Mouse (Mus musculus): ENCODE data around the gene Aanat. TPM values are rescaled to one million over a fixed set of nuclear protein-coding genes. Genes with fewer than 3 reads are reported as not detected.
"Not testable (repeated sequence)": the region's sequence is repeated elsewhere in the genome, so short reads cannot be mapped to it uniquely, and the experiment has no call there.

Gene Aanat
- polyA plus RNA-seq, 1 experiment from 2014 or later: 0.51 TPM

GRCm38 (mm10) chr11:116598193-116598592, 12.0 kb downstream of the Aanat start:
- Histone ChIP-seq H3K27me3 (replicated peaks; ENCODE audit: control insufficient read depth, insufficient read depth, low read length) (no peaks in the 10 kb centered on the region), H3K9me3 (ENCODE audit: control insufficient read depth, low read length) (no peaks in the 10 kb centered on the region), H3K9ac (ENCODE audit: low read depth, low read length) (no peak overlapping the region), H3K4me2 (ENCODE audit: low read length) (no peak overlapping the region), H3K4me1 (ENCODE audit: control insufficient read depth, insufficient read depth, low read depth, low read length) (no peaks in the 10 kb centered on the region), H3K4me3 (ENCODE audit: low read length) (no peak overlapping the region), H3K27ac (ENCODE audit: low read depth, low read length) (no peak overlapping the region), H3K36me3 (ENCODE audit: control insufficient read depth, insufficient read depth, low read length) (no peaks in the 10 kb centered on the region)
- ATAC-seq: no peak
- 66% methylated on average over 8 of the region's 8 CpGs for WGBS

GRCm38 (mm10) chr11:116599230-116599629, 13.0 kb downstream of the Aanat start:
- no peak overlapping the region for H3K27ac ChIP-seq (ENCODE audit: low read depth, low read length)
- H3K4me2 ChIP-seq (ENCODE audit: low read length): no peak overlapping the region
- no peak overlapping the region for H3K9ac ChIP-seq (ENCODE audit: low read depth, low read length)
- ATAC-seq: no peak
- H3K4me3 ChIP-seq (ENCODE audit: low read length): no peak overlapping the region
- H3K9me3 ChIP-seq (ENCODE audit: control insufficient read depth, low read length): no peaks in the 10 kb centered on the region
- H3K4me1 ChIP-seq (ENCODE audit: control insufficient read depth, insufficient read depth, low read depth, low read length): no peaks in the 10 kb centered on the region
- H3K27me3 ChIP-seq (replicated peaks; ENCODE audit: control insufficient read depth, insufficient read depth, low read length): no peaks in the 10 kb centered on the region
- WGBS: 86% methylated on average over 15 of the region's 15 CpGs
- H3K36me3 ChIP-seq (ENCODE audit: control insufficient read depth, insufficient read depth, low read length): no peaks in the 10 kb centered on the region

- H3K9me3 ChIP-seq (ENCODE audit: control insufficient read depth, low read length): no peaks in the 10 kb centered on the region
- no peak overlapping the region for H3K27ac ChIP-seq (ENCODE audit: low read depth, low read length)
- H3K4me2 ChIP-seq (ENCODE audit: low read length): no peak overlapping the region
- H3K27me3 ChIP-seq (replicated peaks; ENCODE audit: control insufficient read depth, insufficient read depth, low read length): no peaks in the 10 kb centered on the region
- no peak overlapping the region for H3K4me3 ChIP-seq (ENCODE audit: low read length)
- WGBS: 94% methylated on average over 8 of the region's 8 CpGs
- no peaks in the 10 kb centered on the region for H3K4me1 ChIP-seq (ENCODE audit: control insufficient read depth, insufficient read depth, low read depth, low read length)
- H3K36me3 ChIP-seq (ENCODE audit: control insufficient read depth, insufficient read depth, low read length): no peaks in the 10 kb centered on the region
- H3K9ac ChIP-seq (ENCODE audit: low read depth, low read length): no peak overlapping the region
- ATAC-seq: no peak
These were observed 14.9 kb downstream of the Aanat start for GRCm38 (mm10) chr11:116601166-116601565.

GRCm38 (mm10) chr11:116602043-116602442, 15.8 kb downstream of the Aanat start:
- no peaks in the 10 kb centered on the region for H3K9me3 ChIP-seq (ENCODE audit: control insufficient read depth, low read length)
- WGBS: 84% methylated on average over 7 of the region's 8 CpGs
- no peaks in the 10 kb centered on the region for H3K27me3 ChIP-seq (replicated peaks; ENCODE audit: control insufficient read depth, insufficient read depth, low read length)
- no peak overlapping the region for H3K4me3 ChIP-seq (ENCODE audit: low read length)
- no peak overlapping the region for H3K9ac ChIP-seq (ENCODE audit: low read depth, low read length)
- H3K27ac ChIP-seq (ENCODE audit: low read depth, low read length): no peak overlapping the region
- no peak for ATAC-seq
- H3K4me2 ChIP-seq (ENCODE audit: low read length): no peak overlapping the region
- no peaks in the 10 kb centered on the region for H3K36me3 ChIP-seq (ENCODE audit: control insufficient read depth, insufficient read depth, low read length)
- H3K4me1 ChIP-seq (ENCODE audit: control insufficient read depth, insufficient read depth, low read depth, low read length): no peaks in the 10 kb centered on the region

GRCm38 (mm10) chr11:116603339-116603738, 17.1 kb downstream of the Aanat start:
- Histone ChIP-seq H3K4me1 (ENCODE audit: control insufficient read depth, insufficient read depth, low read depth, low read length) (no peaks in the 10 kb centered on the region), H3K36me3 (ENCODE audit: control insufficient read depth, insufficient read depth, low read length) (no peaks in the 10 kb centered on the region), H3K4me3 (ENCODE audit: low read length) (no peak overlapping the region), H3K27me3 (replicated peaks; ENCODE audit: control insufficient read depth, insufficient read depth, low read length) (no peaks in the 10 kb centered on the region), H3K9ac (ENCODE audit: low read depth, low read length) (no peak overlapping the region), H3K9me3 (ENCODE audit: control insufficient read depth, low read length) (no peaks in the 10 kb centered on the region), H3K4me2 (ENCODE audit: low read length) (no peak overlapping the region), H3K27ac (ENCODE audit: low read depth, low read length) (no peak overlapping the region)
- ATAC-seq: no peak
- WGBS: 91% methylated on average over 10 of the region's 10 CpGs

- no peak overlapping the region for H3K27ac ChIP-seq (ENCODE audit: low read depth, low read length)
- H3K9ac ChIP-seq (ENCODE audit: low read depth, low read length): no peak overlapping the region
- 92% methylated on average over 12 of the region's 12 CpGs for WGBS
- no peak overlapping the region for H3K4me2 ChIP-seq (ENCODE audit: low read length)
- H3K4me1 ChIP-seq (ENCODE audit: control insufficient read depth, insufficient read depth, low read depth, low read length): no peaks in the 10 kb centered on the region
- no peak overlapping the region for H3K4me3 ChIP-seq (ENCODE audit: low read length)
- H3K36me3 ChIP-seq (ENCODE audit: control insufficient read depth, insufficient read depth, low read length): no peaks in the 10 kb centered on the region
- H3K27me3 ChIP-seq (replicated peaks; ENCODE audit: control insufficient read depth, insufficient read depth, low read length): no peaks in the 10 kb centered on the region
- H3K9me3 ChIP-seq (ENCODE audit: control insufficient read depth, low read length): no peaks in the 10 kb centered on the region
- no peak for ATAC-seq
These were observed 17.9 kb downstream of the Aanat start for GRCm38 (mm10) chr11:116604097-116604496.

- Histone ChIP-seq H3K4me1 (ENCODE audit: control insufficient read depth, insufficient read depth, low read depth, low read length) (no peaks in the 10 kb centered on the region), H3K4me3 (ENCODE audit: low read length) (no peak overlapping the region), H3K9ac (ENCODE audit: low read depth, low read length) (no peak overlapping the region), H3K36me3 (ENCODE audit: control insufficient read depth, insufficient read depth, low read length) (no peaks in the 10 kb centered on the region), H3K27me3 (replicated peaks; ENCODE audit: control insufficient read depth, insufficient read depth, low read length) (no peaks in the 10 kb centered on the region), H3K4me2 (ENCODE audit: low read length) (no peak overlapping the region), H3K9me3 (ENCODE audit: control insufficient read depth, low read length) (no peaks in the 10 kb centered on the region), H3K27ac (ENCODE audit: low read depth, low read length) (no peak overlapping the region)
- ATAC-seq: no peak
- 94% methylated on average over 3 of the region's 3 CpGs for WGBS
These were observed 21.5 kb downstream of the Aanat start for GRCm38 (mm10) chr11:116607717-116608116.

GRCm38 (mm10) chr11:116609965-116610630, 23.9 kb downstream of the Aanat start:
- Histone ChIP-seq H3K27ac (ENCODE audit: low read depth, low read length) (no peak overlapping the region), H3K4me1 (ENCODE audit: control insufficient read depth, insufficient read depth, low read depth, low read length) (no peaks in the 10 kb centered on the region), H3K9ac (ENCODE audit: low read depth, low read length) (no peak overlapping the region), H3K4me2 (ENCODE audit: low read length) (no peak overlapping the region), H3K36me3 (ENCODE audit: control insufficient read depth, insufficient read depth, low read length) (no peaks in the 10 kb centered on the region), H3K4me3 (ENCODE audit: low read length) (no peak overlapping the region), H3K27me3 (replicated peaks; ENCODE audit: control insufficient read depth, insufficient read depth, low read length) (no peaks in the 10 kb centered on the region), H3K9me3 (ENCODE audit: control insufficient read depth, low read length) (no peaks in the 10 kb centered on the region)
- WGBS: 82% methylated on average over 15 of the region's 15 CpGs
- ATAC-seq: no peak

- H3K27me3 ChIP-seq (replicated peaks; ENCODE audit: control insufficient read depth, insufficient read depth, low read length); H3K27ac ChIP-seq (ENCODE audit: low read depth, low read length); H3K36me3 ChIP-seq (ENCODE audit: control insufficient read depth, insufficient read depth, low read length); H3K9me3 ChIP-seq (ENCODE audit: control insufficient read depth, low read length); H3K4me1 ChIP-seq (ENCODE audit: control insufficient read depth, insufficient read depth, low read depth, low read length); H3K4me3 ChIP-seq (ENCODE audit: low read length); H3K4me2 ChIP-seq (ENCODE audit: low read length); H3K9ac ChIP-seq (ENCODE audit: low read depth, low read length); ATAC-seq: not testable (repeated sequence)
- 86% methylated on average over 9 of the region's 9 CpGs for WGBS
These were observed 24.9 kb downstream of the Aanat start for GRCm38 (mm10) chr11:116611168-116611567.

GRCm38 (mm10) chr11:116611883-116612282, 25.7 kb downstream of the Aanat start:
- no peaks in the 10 kb centered on the region for H3K27me3 ChIP-seq (replicated peaks; ENCODE audit: control insufficient read depth, insufficient read depth, low read length)
- H3K4me2 ChIP-seq (ENCODE audit: low read length): no peak overlapping the region
- H3K27ac ChIP-seq (ENCODE audit: low read depth, low read length): no peak overlapping the region
- H3K9ac ChIP-seq (ENCODE audit: low read depth, low read length): no peak overlapping the region
- H3K4me1 ChIP-seq (ENCODE audit: control insufficient read depth, insufficient read depth, low read depth, low read length): no peaks in the 10 kb centered on the region
- ATAC-seq: no peak
- WGBS: 92% methylated on average over 9 of the region's 9 CpGs
- H3K9me3 ChIP-seq (ENCODE audit: control insufficient read depth, low read length): no peaks in the 10 kb centered on the region
- no peaks in the 10 kb centered on the region for H3K36me3 ChIP-seq (ENCODE audit: control insufficient read depth, insufficient read depth, low read length)
- no peak overlapping the region for H3K4me3 ChIP-seq (ENCODE audit: low read length)

Measured in hindbrain, embryonic 16.5 days (tissue).